Mouse (Mus musculus) forebrain, embryonic 15.5 days (tissue): ENCODE measurements at regions not wholly inside any gene's neighbourhood (a gene's known extent, or its start where the extent isn't known, plus 50 kb on each side); places are given as distances from the start of the nearest gene placed in this dataset.
A peak's percentile ranks its signal among the peaks of the same experiment; 100 is the strongest.

Experiments
- ATAC-seq: fragments of 200-750 bp; cut with Nextera tagmentation; replicated peaks from 2 replicates; pipeline ENCODE4 v1.8.0; 2017; ENCODE audit warnings: mild to moderate bottlenecking, moderate TSS enrichment, moderate library complexity
- H3K27ac ChIP-seq: fragments of 300-500 bp; sonication (generic); replicated peaks from 2 replicates; pipeline ENCODE4 v1.5.1; 2015; ENCODE audit warnings: mild to moderate bottlenecking, inconsistent platforms
- H3K27me3 ChIP-seq: fragments of 300-500 bp; sonication (generic); 2 replicates; pipeline ENCODE4 v1.6.1; 2015; ENCODE audit warnings: inconsistent platforms
- H3K36me3 ChIP-seq: fragments of 300-500 bp; sonication (generic); 2 replicates; pipeline ENCODE4 v1.6.1; 2015; ENCODE audit warnings: mild to moderate bottlenecking, inconsistent platforms
- H3K4me1 ChIP-seq: fragments of 300-500 bp; sonication (generic); 2 replicates; pipeline ENCODE4 v1.6.1; 2015; ENCODE audit warnings: inconsistent platforms
- H3K4me2 ChIP-seq: fragments of 300-500 bp; sonication (generic); replicated peaks from 2 replicates; pipeline ENCODE4 v1.6.1; 2015; ENCODE audit warnings: mild to moderate bottlenecking, inconsistent platforms
- H3K4me3 ChIP-seq: fragments of 300-500 bp; sonication (generic); 2 replicates; pipeline ENCODE4 v1.5.1; 2015; ENCODE audit warnings: mild to moderate bottlenecking, inconsistent platforms
- H3K9ac ChIP-seq: fragments of 300-500 bp; sonication (generic); replicated peaks from 2 replicates; pipeline ENCODE4 v1.6.1; 2015; ENCODE audit warnings: mild to moderate bottlenecking, inconsistent platforms
- H3K9me3 ChIP-seq: fragments of 300-500 bp; sonication (generic); 2 replicates; pipeline ENCODE4 v1.6.1; 2016; ENCODE audit warnings: inconsistent platforms
- WGBS: fragments of 180-500 bp; shearing (Covaris S2); methylation state at CpG from one replicate; pipeline ENCODE4 v1.1.7; 2015; ENCODE audit warnings: mixed read lengths; 5-methylcytosine and 5-hydroxymethylcytosine counted together

DNA sequence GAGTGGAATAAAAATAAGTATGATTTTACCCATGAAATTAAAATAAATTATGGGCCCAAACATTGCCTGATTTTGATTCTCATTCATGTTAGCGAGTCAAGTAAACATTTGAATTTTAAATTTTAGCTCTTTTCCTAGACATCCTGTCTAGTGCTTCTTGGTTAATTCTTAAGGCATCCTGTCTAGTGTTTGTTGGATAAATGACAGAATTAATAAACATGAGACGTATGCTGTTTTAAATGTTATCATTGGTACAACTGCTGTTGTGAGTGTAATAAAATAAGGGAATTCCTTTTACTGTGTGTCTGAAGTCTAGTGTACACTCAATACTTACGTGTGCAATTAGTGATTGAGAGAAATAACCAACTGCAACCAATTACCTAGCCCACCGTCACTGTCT lies 149.0 kb upstream of the Trpm3 start:
- Histone ChIP-seq H3K36me3 (no peaks in the 10 kb centered on the region), H3K4me1 (peaks cover 4% of the 10 kb centered on the region; the same call in 1 of the 2 replicates), H3K9ac (no peak overlapping the region), H3K4me2 (no peak overlapping the region), H3K27ac (peak overlapping the region; percentile 56), H3K27me3 (no peaks in the 10 kb centered on the region), H3K4me3 (no peak overlapping the region), H3K9me3 (no peaks in the 10 kb centered on the region)
- WGBS: 64% methylated on average over 4 of the region's 4 CpGs
- peak; percentile 47; the same call in 1 of the 2 replicates for ATAC-seq

DNA sequence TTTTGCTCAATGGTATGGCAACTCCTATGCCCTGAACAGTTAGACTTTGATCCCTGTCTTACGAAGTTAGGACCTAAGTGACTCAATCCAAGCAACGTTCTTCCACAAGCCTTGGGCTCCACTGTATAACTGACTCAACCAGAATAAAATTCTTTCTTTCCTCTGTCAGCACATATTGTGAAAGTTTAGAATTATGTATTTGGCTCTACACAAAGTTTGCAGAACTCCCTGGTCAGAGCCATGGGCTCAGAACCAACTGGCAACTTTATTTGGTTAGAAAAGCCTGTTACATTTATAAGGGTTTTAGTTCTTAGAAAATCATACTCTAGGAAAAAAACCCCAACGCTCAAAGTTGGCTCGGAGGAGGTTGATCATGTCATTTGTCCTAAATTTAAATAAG lies 147.9 kb upstream of the Trpm3 start:
- Histone ChIP-seq H3K27me3 (no peaks in the 10 kb centered on the region), H3K4me1 (peaks cover 4% of the 10 kb centered on the region; the same call in 1 of the 2 replicates), H3K9me3 (no peaks in the 10 kb centered on the region), H3K9ac (no peak overlapping the region), H3K4me3 (no peak overlapping the region), H3K4me2 (no peak overlapping the region), H3K36me3 (no peaks in the 10 kb centered on the region), H3K27ac (no peak overlapping the region)
- WGBS: 78% methylated on average over 4 of the region's 4 CpGs
- ATAC-seq: no peak; the same call in 1 of the 2 replicates

DNA sequence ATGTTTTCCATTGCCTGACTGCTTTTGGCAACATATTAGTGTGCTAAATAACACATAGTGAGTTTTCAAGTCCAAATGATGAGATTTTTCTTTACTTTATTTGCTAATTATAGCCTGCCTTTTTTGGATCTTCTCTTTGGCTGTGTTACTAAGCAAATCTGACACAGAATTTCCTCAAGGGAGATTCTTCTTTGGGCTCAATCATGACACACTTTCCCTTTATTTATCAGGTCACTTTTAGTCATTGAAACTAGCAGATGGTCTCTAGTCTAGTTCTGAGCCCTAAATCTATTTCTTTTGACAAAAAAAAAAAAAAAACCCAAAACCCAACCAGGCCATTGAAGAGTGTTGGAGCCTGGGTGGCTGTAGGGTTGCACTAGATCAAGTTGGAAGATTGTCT lies 147.4 kb upstream of the Trpm3 start:
- Histone ChIP-seq H3K27me3 (no peaks in the 10 kb centered on the region), H3K9me3 (no peaks in the 10 kb centered on the region), H3K4me3 (no peak overlapping the region), H3K27ac (no peak overlapping the region), H3K4me2 (no peak overlapping the region), H3K36me3 (no peaks in the 10 kb centered on the region), H3K4me1 (peaks cover 4% of the 10 kb centered on the region; the same call in 1 of the 2 replicates), H3K9ac (no peak overlapping the region)
- no peak; the same call in 1 of the 2 replicates for ATAC-seq

DNA sequence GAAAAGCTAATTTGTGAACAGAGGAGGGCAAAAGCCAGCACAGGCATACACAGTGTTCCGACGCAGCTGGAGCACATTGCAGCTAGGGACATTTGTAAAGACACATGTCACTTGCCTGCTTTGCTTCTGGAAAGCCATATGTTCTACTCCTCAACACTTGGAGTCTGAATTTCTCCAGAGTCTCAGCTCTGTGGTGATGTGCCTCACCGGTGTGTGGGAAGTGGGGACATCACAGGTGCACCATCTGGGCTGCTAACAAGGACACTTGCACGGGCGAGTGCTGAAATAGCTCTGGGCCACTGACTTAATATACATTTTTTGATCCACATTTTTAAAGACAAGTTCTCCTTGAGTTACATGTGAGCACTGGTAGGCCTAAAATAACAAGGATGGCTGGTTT lies 139.2 kb upstream of the Trpm3 start:
- no peaks in the 10 kb centered on the region for H3K36me3 ChIP-seq
- H3K27me3 ChIP-seq: no peaks in the 10 kb centered on the region
- no peaks in the 10 kb centered on the region for H3K9me3 ChIP-seq
- no peak for ATAC-seq
- H3K4me1 ChIP-seq: no peaks in the 10 kb centered on the region
- H3K27ac ChIP-seq: no peak overlapping the region
- WGBS: 78% methylated on average over 5 of the region's 5 CpGs
- no peak overlapping the region for H3K4me2 ChIP-seq
- H3K9ac ChIP-seq: no peak overlapping the region
- no peak overlapping the region for H3K4me3 ChIP-seq

DNA sequence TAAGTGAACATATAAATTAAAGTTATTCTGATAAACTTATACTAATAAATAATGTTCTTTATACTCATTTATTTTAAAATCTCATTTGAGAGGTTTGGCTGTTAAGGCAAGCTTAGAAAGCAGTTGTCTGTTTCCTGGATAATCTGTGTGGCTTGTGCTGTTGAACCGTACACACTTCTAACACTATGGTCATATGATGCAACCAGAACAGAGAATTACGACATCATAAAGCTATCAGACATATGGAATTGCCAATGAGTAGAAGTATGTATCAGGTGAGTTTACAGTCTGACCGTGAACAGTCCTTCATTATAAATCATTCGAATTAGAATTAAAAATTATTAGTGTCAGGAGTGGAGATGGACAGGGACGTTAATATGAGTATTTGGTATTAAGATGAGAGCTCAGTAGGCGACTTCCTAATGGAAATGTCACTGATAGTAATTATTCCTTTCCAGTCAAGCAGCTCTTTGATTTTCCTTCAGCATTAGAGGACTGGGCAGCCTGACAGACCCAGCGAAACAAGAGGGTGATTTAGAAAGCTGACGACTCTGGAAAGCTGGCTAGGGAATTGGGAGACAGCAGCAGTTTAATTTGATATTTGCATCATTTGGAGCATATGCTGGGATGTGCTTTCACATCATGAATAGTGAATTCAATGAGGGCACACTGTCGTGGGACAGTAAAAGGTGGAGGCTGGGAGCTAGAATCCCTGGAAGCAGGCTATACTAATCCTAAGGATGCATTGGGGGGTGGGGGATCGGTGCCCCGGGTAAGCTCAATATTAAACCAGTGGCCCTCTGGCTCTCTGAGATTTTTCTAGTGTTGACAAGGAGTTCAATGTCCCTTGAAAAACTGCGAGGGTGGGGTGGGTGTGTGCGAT lies 130.6 kb upstream of the Trpm3 start:
- Histone ChIP-seq H3K9ac (no peak overlapping the region), H3K9me3 (no peaks in the 10 kb centered on the region), H3K36me3 (no peaks in the 10 kb centered on the region), H3K4me3 (no peak overlapping the region), H3K27ac (no peak overlapping the region), H3K27me3 (no peaks in the 10 kb centered on the region), H3K4me2 (no peak overlapping the region), H3K4me1 (0 out of 2 replicates have a peak, but pooled peaks cover 4% of the 10 kb centered on the region)
- peak; percentile 46; the same call in 1 of the 2 replicates for ATAC-seq
- 67% methylated on average over 13 of the region's 13 CpGs for WGBS

DNA sequence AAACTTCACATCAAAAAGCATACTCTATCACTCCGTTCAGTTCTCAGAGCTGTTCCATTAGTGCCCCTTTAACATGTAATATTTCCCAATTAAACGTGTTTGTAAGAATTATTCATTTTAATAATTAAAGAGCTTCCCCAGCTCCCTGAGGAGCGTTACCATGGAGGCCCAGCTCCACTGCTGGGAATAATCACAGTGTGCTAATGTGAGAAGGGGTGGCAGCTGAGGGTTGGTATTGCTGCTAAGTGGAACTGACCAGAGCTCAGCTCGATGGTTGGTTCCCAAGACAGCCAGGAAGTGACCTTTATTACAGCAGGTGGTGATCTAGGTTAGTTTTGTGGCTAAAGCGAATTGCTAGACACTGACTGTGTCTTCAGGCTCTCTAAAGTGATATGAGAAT lies 128.6 kb upstream of the Trpm3 start:
- no peak for ATAC-seq
- Histone ChIP-seq H3K9ac (no peak overlapping the region), H3K4me3 (no peak overlapping the region), H3K9me3 (no peaks in the 10 kb centered on the region), H3K36me3 (no peaks in the 10 kb centered on the region), H3K27ac (no peak overlapping the region), H3K4me2 (no peak overlapping the region), H3K4me1 (0 out of 2 replicates have a peak, but pooled peaks cover 4% of the 10 kb centered on the region), H3K27me3 (no peaks in the 10 kb centered on the region)
- 69% methylated on average over 5 of the region's 5 CpGs for WGBS

DNA sequence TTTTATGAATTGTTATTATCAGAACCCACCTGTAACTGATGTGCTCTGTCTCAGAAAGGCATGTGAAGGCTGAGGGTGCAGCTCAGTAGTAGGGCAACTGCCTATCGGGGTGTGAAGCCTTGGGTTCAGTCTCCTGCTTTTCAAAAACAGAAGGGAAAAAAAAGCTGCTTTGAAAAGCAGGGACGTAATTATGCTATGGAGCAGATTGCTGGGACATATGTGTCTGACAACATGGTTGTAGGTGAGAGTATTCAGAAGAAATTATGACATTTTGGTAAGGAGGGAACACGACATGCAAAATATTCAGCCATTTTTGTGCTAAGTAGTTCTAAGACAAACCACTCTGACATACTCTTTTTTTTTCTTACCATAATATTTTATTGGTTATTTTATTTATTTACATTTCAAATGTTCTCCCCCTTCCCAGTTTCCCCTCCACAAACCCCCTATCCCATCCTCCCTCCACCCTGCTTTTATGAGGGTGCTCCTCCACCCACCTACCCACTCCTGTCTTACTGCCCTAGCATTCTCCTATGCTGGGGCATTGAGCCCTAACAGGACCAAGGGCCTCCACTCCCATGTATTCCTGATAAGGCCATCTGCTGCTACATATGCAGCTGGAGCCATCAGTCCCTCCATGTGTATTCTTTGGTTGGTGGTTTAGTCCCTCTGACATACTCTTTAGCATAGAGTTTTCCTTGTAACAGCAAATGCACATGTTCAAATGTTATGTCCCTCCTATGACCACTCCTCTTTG lies 122.8 kb upstream of the Trpm3 start:
- ATAC-seq: peak; percentile 68
- no peaks in the 10 kb centered on the region for H3K36me3 ChIP-seq
- no peaks in the 10 kb centered on the region for H3K27me3 ChIP-seq
- H3K4me3 ChIP-seq: no peak overlapping the region
- peaks cover 20% of the 10 kb centered on the region for H3K4me1 ChIP-seq
- H3K9ac ChIP-seq: no peak overlapping the region
- 0 out of 2 replicates have a peak overlapping the region, but pooled peaks have one; percentile 9 for H3K27ac ChIP-seq
- 56% methylated on average over 3 of the region's 3 CpGs for WGBS
- no peak overlapping the region for H3K4me2 ChIP-seq
- no peaks in the 10 kb centered on the region for H3K9me3 ChIP-seq

DNA sequence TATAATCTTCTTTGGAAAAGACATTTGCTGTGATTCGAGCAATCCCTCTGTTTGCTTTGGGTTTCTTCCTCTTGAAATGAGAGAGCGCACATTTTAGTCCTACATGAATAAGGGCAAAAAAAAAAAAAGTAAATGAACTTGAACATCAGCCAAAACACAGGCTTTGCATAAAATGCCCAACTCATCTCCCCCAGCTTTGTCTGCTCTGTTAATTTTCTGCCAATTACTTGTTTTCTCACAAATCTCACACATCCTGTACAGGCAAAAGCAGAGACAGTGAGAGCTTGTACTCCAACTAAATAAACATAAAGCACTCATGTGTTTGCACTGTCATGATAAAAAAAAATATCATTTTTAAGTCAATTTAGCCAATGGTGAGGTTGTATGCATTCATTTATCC lies 121.4 kb upstream of the Trpm3 start:
- Histone ChIP-seq H3K4me3 (no peak overlapping the region), H3K27me3 (no peaks in the 10 kb centered on the region), H3K9me3 (no peaks in the 10 kb centered on the region), H3K9ac (no peak overlapping the region), H3K4me2 (no peak overlapping the region), H3K36me3 (no peaks in the 10 kb centered on the region), H3K27ac (0 out of 2 replicates have a peak overlapping the region, but pooled peaks have one; percentile 23), H3K4me1 (peaks cover 20% of the 10 kb centered on the region)
- 14% methylated on average over 2 of the region's 2 CpGs for WGBS
- peak; percentile 68 for ATAC-seq

DNA sequence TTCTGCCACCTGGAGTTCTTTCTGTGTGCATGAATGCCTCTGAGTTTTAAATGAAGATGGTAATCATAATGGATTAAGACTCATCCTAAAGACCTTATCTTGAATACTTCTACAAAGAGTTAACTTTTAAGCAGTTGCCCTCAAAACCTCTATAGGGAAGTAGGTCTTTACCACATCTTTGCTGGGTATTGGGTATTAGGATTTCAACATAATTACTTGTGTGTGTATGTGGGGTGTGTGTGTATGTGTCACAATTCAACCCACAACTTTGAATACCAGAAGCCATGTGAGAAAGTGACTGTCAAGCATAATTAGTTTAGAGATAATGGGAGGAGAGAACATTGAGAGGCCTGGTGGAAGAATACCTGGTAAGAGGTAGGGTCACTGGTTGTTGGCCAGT lies 111.3 kb upstream of the Trpm3 start:
- H3K36me3 ChIP-seq: no peaks in the 10 kb centered on the region
- H3K4me2 ChIP-seq: no peak overlapping the region
- H3K27me3 ChIP-seq: no peaks in the 10 kb centered on the region
- H3K4me1 ChIP-seq: no peaks in the 10 kb centered on the region
- H3K9me3 ChIP-seq: no peaks in the 10 kb centered on the region
- no peak for ATAC-seq
- no peak overlapping the region for H3K27ac ChIP-seq
- no peak overlapping the region for H3K4me3 ChIP-seq
- no peak overlapping the region for H3K9ac ChIP-seq

DNA sequence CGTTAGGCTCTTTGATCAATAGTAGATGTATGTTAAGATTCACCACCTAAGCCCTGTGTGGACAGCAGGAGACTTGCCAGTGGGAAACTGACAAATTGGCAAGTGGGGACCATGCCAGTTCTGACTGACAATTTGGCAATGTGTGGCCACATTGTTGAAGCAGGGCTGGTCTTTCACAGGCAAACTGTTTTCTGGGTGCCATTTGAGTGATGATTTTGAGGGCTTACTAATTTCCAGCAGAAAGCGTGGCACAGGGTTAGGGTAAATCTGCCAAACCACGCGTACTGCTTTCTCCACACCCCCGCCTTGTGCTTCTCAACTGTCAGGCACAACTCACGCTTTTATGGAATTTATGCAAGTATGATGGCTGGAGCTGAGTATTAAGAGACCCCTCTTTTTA lies 91.2 kb upstream of the Trpm3 start:
- Histone ChIP-seq H3K9ac (no peak overlapping the region), H3K9me3 (no peaks in the 10 kb centered on the region), H3K27ac (no peak overlapping the region), H3K36me3 (no peaks in the 10 kb centered on the region), H3K4me1 (peaks cover 7% of the 10 kb centered on the region), H3K4me3 (no peak overlapping the region), H3K4me2 (no peak overlapping the region), H3K27me3 (no peaks in the 10 kb centered on the region)
- peak; percentile 82 for ATAC-seq
- 49% methylated on average over 6 of the region's 6 CpGs for WGBS

DNA sequence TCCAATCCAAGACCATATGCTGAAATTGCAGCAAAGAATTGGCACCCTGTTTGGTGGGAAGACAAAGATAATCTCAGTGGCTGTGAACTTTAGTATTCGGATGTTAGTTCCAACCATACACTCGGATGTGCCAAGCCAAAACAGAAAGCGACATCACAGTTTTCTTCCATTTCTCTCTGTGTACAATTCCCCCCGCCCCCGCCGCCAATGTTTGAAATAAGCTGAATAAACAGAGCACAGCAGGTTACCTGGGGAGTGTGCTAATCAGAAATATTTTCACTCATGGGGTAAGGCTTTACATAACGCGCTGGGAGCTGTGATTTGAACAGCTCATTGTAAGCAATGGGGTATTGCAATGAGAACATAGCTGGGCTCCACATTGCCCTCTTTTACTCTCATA lies 72.5 kb upstream of the Trpm3 start:
- Histone ChIP-seq H3K9ac (no peak overlapping the region), H3K4me3 (no peak overlapping the region), H3K36me3 (no peaks in the 10 kb centered on the region), H3K27ac (no peak overlapping the region), H3K9me3 (no peaks in the 10 kb centered on the region), H3K4me2 (no peak overlapping the region), H3K27me3 (no peaks in the 10 kb centered on the region), H3K4me1 (no peaks in the 10 kb centered on the region)
- WGBS: 63% methylated on average over 8 of the region's 8 CpGs
- ATAC-seq: no peak

DNA sequence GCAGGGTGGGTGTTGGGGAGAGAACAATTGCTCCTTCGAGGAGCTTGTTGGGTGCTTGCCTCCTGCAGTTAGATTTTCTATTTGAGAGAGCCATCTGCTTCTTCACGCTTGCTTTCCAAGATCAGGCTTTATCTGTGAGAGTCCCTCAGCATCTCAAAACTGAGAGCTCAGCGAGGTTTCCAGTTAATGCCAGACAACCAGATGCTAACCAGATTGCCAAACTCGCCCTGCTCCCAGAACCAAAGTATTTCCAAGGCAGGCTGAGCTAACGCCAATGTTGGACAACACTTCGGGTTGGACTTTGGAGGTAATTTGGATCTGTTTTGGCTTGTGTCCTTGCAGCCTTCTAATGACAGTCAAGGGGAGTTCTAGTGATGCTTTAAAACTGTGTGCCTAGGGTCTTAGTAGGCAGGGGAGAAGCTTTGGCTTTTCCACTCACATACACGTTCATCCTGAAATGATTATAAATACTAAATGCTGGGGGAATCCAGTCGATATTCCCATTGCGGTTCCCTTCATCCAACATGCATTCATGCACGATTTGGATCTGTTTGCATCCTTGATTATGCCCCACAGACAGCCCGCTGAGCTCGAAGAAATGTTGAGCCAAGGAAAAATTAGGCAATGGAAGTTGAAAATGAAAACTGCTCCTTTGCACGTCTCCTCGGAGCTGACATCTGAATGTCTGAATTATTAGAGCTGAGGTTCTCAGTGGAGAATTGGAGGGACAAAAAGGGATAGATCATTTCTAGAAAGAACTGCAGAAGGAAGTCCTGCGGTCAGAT lies 68.4 kb upstream of the Trpm3 start:
- Histone ChIP-seq H3K9ac (no peak overlapping the region), H3K27ac (no peak overlapping the region), H3K27me3 (no peaks in the 10 kb centered on the region), H3K9me3 (no peaks in the 10 kb centered on the region), H3K4me3 (no peak overlapping the region), H3K36me3 (no peaks in the 10 kb centered on the region), H3K4me2 (no peak overlapping the region), H3K4me1 (peaks cover 10% of the 10 kb centered on the region)
- WGBS: 70% methylated on average over 15 of the region's 15 CpGs
- no peak for ATAC-seq
